ENCODE assay signal across 13 mouse cellular contexts in genomic region chr2:36093914-36094475, GRCm38 (mm10). TPM values are rescaled to one million over a fixed set of nuclear protein-coding genes. Genes with fewer than 3 reads are reported as not detected.
A peak's percentile ranks its signal among the peaks of the same experiment; 100 is the strongest.
DNase-seq lines count a peak whose midpoint lies in the region; ATAC-seq and TF ChIP-seq lines count a peak whose summit lies in the region.
"Had no signal": no experiment of that assay in that cellular context is flagged by ENCODE, and none has a peak within 500 bp of the region (broad histone marks: within the 10 kb centered on the region; RNA-seq: fewer than 3 reads in every experiment).

No protein-coding gene starts in this region.

- H3K9ac ChIP-seq in hindbrain, embryonic 14.5 days, result no peak overlapping the region
- H3K9ac ChIP-seq in neural tube, embryonic 15.5 days (replicated peaks), result no peak overlapping the region
- H3K9ac ChIP-seq in forebrain, postnatal 0 days, result peak overlapping the region; percentile 35; the same call in 1 of the 2 replicates
- H3K9ac ChIP-seq: heart, embryonic 13.5 days had no signal

- H3K4me2 ChIP-seq in hindbrain, embryonic 14.5 days (replicated peaks), result no peak overlapping the region
- no peak overlapping the region for H3K4me2 ChIP-seq in neural tube, embryonic 15.5 days
- H3K4me2 ChIP-seq in forebrain, postnatal 0 days (ENCODE audit: low read depth), result peak overlapping the region; percentile 30
- H3K4me2 ChIP-seq: heart, embryonic 13.5 days had no signal

- H3K9me3 ChIP-seq in hindbrain, embryonic 10.5 days, result no peaks in the 10 kb centered on the region
- no peaks in the 10 kb centered on the region for H3K9me3 ChIP-seq in hindbrain, embryonic 14.5 days (ENCODE audit: control insufficient read depth, low read length)
- H3K9me3 ChIP-seq in neural tube, embryonic 15.5 days (replicated peaks), result no peaks in the 10 kb centered on the region
- no peaks in the 10 kb centered on the region for H3K9me3 ChIP-seq in forebrain, postnatal 0 days (ENCODE audit: low read length)
- H3K9me3 ChIP-seq: heart, embryonic 13.5 days had no signal

- no peak overlapping the region for H3K27ac ChIP-seq in hindbrain, embryonic 10.5 days
- no peak overlapping the region for H3K27ac ChIP-seq in hindbrain, embryonic 14.5 days
- no peak overlapping the region for H3K27ac ChIP-seq in neural tube, embryonic 15.5 days (replicated peaks)
- peak overlapping the region; percentile 36; the same call in 1 of the 2 replicates for H3K27ac ChIP-seq in forebrain, postnatal 0 days (ENCODE audit: low read depth, low read length)
- H3K27ac ChIP-seq: heart, embryonic 13.5 days; kidney, postnatal 0 days had no signal

- DNase-seq in hindbrain, embryonic 10.5 days (ENCODE audit: low spot score), result peak; percentile 40
- no peak for DNase-seq in hindbrain, embryonic 14.5 days (ENCODE audit: low spot score)
- peak; percentile 48 for DNase-seq in neural tube, embryonic 10.5 days (ENCODE audit: extremely low spot score, low spot score)
- no peak for DNase-seq in forebrain, postnatal 0 days
- DNase-seq in testis, postnatal 14 days (ENCODE audit: low spot score), result peak; percentile 81
- no peak for DNase-seq in adrenal gland, postnatal 36 days
- no peak for DNase-seq in spleen, postnatal 36 days (ENCODE audit: low spot score in 2 of 2)
- DNase-seq: spleen, adult 18-20 months had no signal

- H3K27me3 ChIP-seq in hindbrain, embryonic 10.5 days (ENCODE audit: insufficient read depth, poor library complexity, severe bottlenecking), result peaks cover 100% of the 10 kb centered on the region
- H3K27me3 ChIP-seq in hindbrain, embryonic 14.5 days (ENCODE audit: control insufficient read depth, insufficient read depth, low read length), result peaks cover 100% of the 10 kb centered on the region
- peaks cover 99% of the 10 kb centered on the region for H3K27me3 ChIP-seq in neural tube, embryonic 15.5 days (replicated peaks)
- peaks cover 88% of the 10 kb centered on the region for H3K27me3 ChIP-seq in forebrain, postnatal 0 days (ENCODE audit: insufficient read depth, low read length)

- 2% methylated on average over 31 of the region's 31 CpGs for WGBS in hindbrain, embryonic 10.5 days
- 7% methylated on average over 31 of the region's 31 CpGs for WGBS in hindbrain, embryonic 14.5 days
- 5% methylated on average over 31 of the region's 31 CpGs for WGBS in neural tube, embryonic 15.5 days
- 3% methylated on average over 31 of the region's 31 CpGs for WGBS in forebrain, postnatal 0 days

- TF ChIP-seq CTCF in forebrain, postnatal 0 days (IDR thresholded peaks at IDR 0.05; ENCODE audit: low read depth), result no peak

- peaks cover 16% of the 10 kb centered on the region for H3K4me1 ChIP-seq in hindbrain, embryonic 10.5 days (replicated peaks)
- peaks cover 14% of the 10 kb centered on the region for H3K4me1 ChIP-seq in hindbrain, embryonic 14.5 days (replicated peaks; ENCODE audit: control insufficient read depth, insufficient read depth, low read length)
- H3K4me1 ChIP-seq in neural tube, embryonic 15.5 days, result peaks cover 23% of the 10 kb centered on the region
- H3K4me1 ChIP-seq in forebrain, postnatal 0 days (ENCODE audit: insufficient read depth), result peaks cover 5% of the 10 kb centered on the region; the same call in 1 of the 2 replicates

- ATAC-seq in hindbrain, embryonic 14.5 days (ENCODE audit: low FRiP score), result no peak
- no peak for ATAC-seq in neural tube, embryonic 15.5 days (ENCODE audit: low FRiP score)
- ATAC-seq in forebrain, postnatal 0 days, result no peak
- ATAC-seq: CD4-positive, CD25-positive, alpha-beta regulatory T cell, adult 4 months had no signal

- H3K36me3 ChIP-seq in hindbrain, embryonic 10.5 days, result no peaks in the 10 kb centered on the region
- no peaks in the 10 kb centered on the region for H3K36me3 ChIP-seq in hindbrain, embryonic 14.5 days (replicated peaks; ENCODE audit: control insufficient read depth, insufficient read depth)
- no peaks in the 10 kb centered on the region for H3K36me3 ChIP-seq in neural tube, embryonic 15.5 days
- no peaks in the 10 kb centered on the region for H3K36me3 ChIP-seq in forebrain, postnatal 0 days (ENCODE audit: insufficient read depth)
- H3K36me3 ChIP-seq: heart, embryonic 13.5 days had no signal

- no peak overlapping the region for H3K4me3 ChIP-seq in hindbrain, embryonic 10.5 days
- no peak overlapping the region for H3K4me3 ChIP-seq in hindbrain, embryonic 14.5 days (replicated peaks; ENCODE audit: low read length)
- H3K4me3 ChIP-seq in neural tube, embryonic 15.5 days (replicated peaks), result no peak overlapping the region
- H3K4me3 ChIP-seq in forebrain, postnatal 0 days (ENCODE audit: low read depth, low read length), result peak overlapping the region; percentile 11; the same call in 1 of the 2 replicates
- H3K4me3 ChIP-seq: heart, embryonic 13.5 days had no signal

RNA-seq across cellular contexts. Expression of gene Lhx6, which starts 11.2 kb away (rescaled TPM):
- 0.84 and 2.0 TPM in 2 replicates for polyA plus RNA-seq in hindbrain, embryonic 10.5 days (2016; fragmentation: Nextera tagmentation; extraction: Ambion mirVana)
- 0.90 and 1.2 TPM in 2 replicates for polyA plus RNA-seq in hindbrain, embryonic 14.5 days (2014; fragmentation: Nextera tagmentation; extraction: Ambion mirVana)
- 0.67 and 1.2 TPM in 2 replicates for polyA plus RNA-seq in neural tube, embryonic 15.5 days (2015; fragmentation: Nextera tagmentation; extraction: Ambion mirVana)
- 55.9 and 83.5 TPM in 2 replicates for total RNA-seq in forebrain, postnatal 0 days (2014; rRNA removed)
- 16.4 and 31.0 TPM in 2 replicates for polyA plus RNA-seq in forebrain, postnatal 0 days (2015; fragmentation: Nextera tagmentation; extraction: Ambion mirVana)
- total RNA-seq in adrenal gland, postnatal 36 days (2021), result 1 to 10 TPM; 1.6 to 1.8 TPM
- polyA plus RNA-seq: CD4-positive, CD25-positive, alpha-beta regulatory T cell, adult 4 months had no signal

RNA-seq across cellular contexts. Expression of gene Mrrf, which starts 42.2 kb away (rescaled TPM):
- 24.7 and 25.9 TPM in 2 replicates for polyA plus RNA-seq in hindbrain, embryonic 10.5 days (2016; fragmentation: Nextera tagmentation; extraction: Ambion mirVana)
- polyA plus RNA-seq in hindbrain, embryonic 14.5 days (2014; fragmentation: Nextera tagmentation; extraction: Ambion mirVana), result 30.8 and 33.3 TPM in 2 replicates
- 20.0 and 27.1 TPM in 2 replicates for polyA plus RNA-seq in neural tube, embryonic 15.5 days (2015; fragmentation: Nextera tagmentation; extraction: Ambion mirVana)
- 14.0 and 17.0 TPM in 2 replicates for total RNA-seq in forebrain, postnatal 0 days (2014; rRNA removed)
- 12.9 and 21.9 TPM in 2 replicates for polyA plus RNA-seq in forebrain, postnatal 0 days (2015; fragmentation: Nextera tagmentation; extraction: Ambion mirVana)
- total RNA-seq in adrenal gland, postnatal 36 days (2021), result 10 to 100 TPM; 24.3 to 28.4 TPM

RNA-seq across cellular contexts. Expression of gene Rbm18, which starts 42.6 kb away (rescaled TPM):
- 88.2 and 98.7 TPM in 2 replicates for polyA plus RNA-seq in hindbrain, embryonic 10.5 days (2016; fragmentation: Nextera tagmentation; extraction: Ambion mirVana)
- 130 and 137 TPM in 2 replicates for polyA plus RNA-seq in hindbrain, embryonic 14.5 days (2014; fragmentation: Nextera tagmentation; extraction: Ambion mirVana)
- polyA plus RNA-seq in neural tube, embryonic 15.5 days (2015; fragmentation: Nextera tagmentation; extraction: Ambion mirVana), result 105 and 112 TPM in 2 replicates
- 54.6 and 61.4 TPM in 2 replicates for total RNA-seq in forebrain, postnatal 0 days (2014; rRNA removed)
- 86.4 and 98.7 TPM in 2 replicates for polyA plus RNA-seq in forebrain, postnatal 0 days (2015; fragmentation: Nextera tagmentation; extraction: Ambion mirVana)
- total RNA-seq in adrenal gland, postnatal 36 days (2021), result 10 to 100 TPM; 28.9 to 30.8 TPM

RNA-seq across cellular contexts. Expression of gene Morn5, which starts 44.7 kb away (rescaled TPM):
- 1.3 and 4.0 TPM in 2 replicates for polyA plus RNA-seq in hindbrain, embryonic 10.5 days (2016; fragmentation: Nextera tagmentation; extraction: Ambion mirVana)
- 3.1 and 4.2 TPM in 2 replicates for polyA plus RNA-seq in hindbrain, embryonic 14.5 days (2014; fragmentation: Nextera tagmentation; extraction: Ambion mirVana)
- 1.3 and 1.4 TPM in 2 replicates for polyA plus RNA-seq in neural tube, embryonic 15.5 days (2015; fragmentation: Nextera tagmentation; extraction: Ambion mirVana)
- total RNA-seq in forebrain, postnatal 0 days (2014; rRNA removed), result 1.0 and 2.2 TPM in 2 replicates
- polyA plus RNA-seq in forebrain, postnatal 0 days (2015; fragmentation: Nextera tagmentation; extraction: Ambion mirVana), result 3.9 and 4.4 TPM in 2 replicates
- 1 to 10 TPM in 1 of 2 experiments, under 1 TPM in 1; 0.56 to 1.1 TPM for total RNA-seq in adrenal gland, postnatal 36 days (2021)
- polyA plus RNA-seq: CD4-positive, CD25-positive, alpha-beta regulatory T cell, adult 4 months; heart, embryonic 13.5 days; liver, embryonic 16.5 days had no signal

RNA-seq across cellular contexts. Expression of gene Ndufa8, which starts 44.8 kb away (rescaled TPM):
- polyA plus RNA-seq in hindbrain, embryonic 10.5 days (2016; fragmentation: Nextera tagmentation; extraction: Ambion mirVana), result 202 and 224 TPM in 2 replicates
- polyA plus RNA-seq in hindbrain, embryonic 14.5 days (2014; fragmentation: Nextera tagmentation; extraction: Ambion mirVana), result 324 and 335 TPM in 2 replicates
- polyA plus RNA-seq in neural tube, embryonic 15.5 days (2015; fragmentation: Nextera tagmentation; extraction: Ambion mirVana), result 337 and 374 TPM in 2 replicates
- 74.0 and 111 TPM in 2 replicates for total RNA-seq in forebrain, postnatal 0 days (2014; rRNA removed)
- polyA plus RNA-seq in forebrain, postnatal 0 days (2015; fragmentation: Nextera tagmentation; extraction: Ambion mirVana), result 333 and 372 TPM in 2 replicates
- total RNA-seq in adrenal gland, postnatal 36 days (2021), result 100 to 1,000 TPM; 205 to 220 TPM

Comparison
In these comparisons a context has a peak if more than half of its experiments do, and no peak if none do; other contexts are left out.
1. DNase-seq: peak in hindbrain, embryonic 10.5 days (single experiment), neural tube, embryonic 10.5 days (single experiment) and testis, postnatal 14 days (single experiment); none in hindbrain, embryonic 14.5 days (single experiment), forebrain, postnatal 0 days (single experiment), adrenal gland, postnatal 36 days (0 of 2) and spleen, postnatal 36 days (0 of 2).